Mouse (Mus musculus) left cerebral cortex, adult 9 months (tissue): ENCODE measurements at regions not wholly inside any gene's neighbourhood (a gene's known extent, or its start where the extent isn't known, plus 50 kb on each side); places are given as distances from the start of the nearest gene placed in this dataset.

ENCODE experiments used
- DNase-seq, 2 experiments: peaks; one replicate each; pipeline ENCODE4 v3.0.0; 2022; ENCODE audit warnings: low spot score in 2 of 2

DNA sequence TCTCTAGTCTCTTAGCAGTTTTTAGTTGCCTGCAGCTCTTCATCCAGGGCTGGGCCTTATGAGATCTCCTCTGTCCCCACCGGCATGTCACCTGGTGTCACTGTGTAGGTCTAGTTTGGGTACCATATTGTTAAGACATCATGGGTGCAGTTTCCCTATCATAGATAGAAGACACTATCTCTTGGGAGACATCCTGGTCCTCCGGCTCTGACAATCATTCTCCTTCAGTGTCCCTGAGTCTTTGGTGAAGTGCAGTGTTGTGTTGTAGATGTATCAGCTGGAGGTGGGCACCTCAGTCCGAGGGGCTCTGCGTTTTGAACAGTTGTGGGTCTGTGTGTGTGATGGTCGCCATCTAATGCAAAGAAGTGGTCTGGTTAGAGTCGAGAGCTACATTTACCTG, 58.0 kb upstream of the Synm start:
- no peak for DNase-seq

- no peak for DNase-seq
Measured at GRCm38 (mm10) chr7:67814861-67815260, 55.3 kb upstream of the Synm start.
